Mouse (Mus musculus) limb, embryonic 10.5 days (tissue): Measurements from ENCODE around the gene Gpr183. TPM values are rescaled to one million over a fixed set of nuclear protein-coding genes. Genes with fewer than 3 reads are reported as not detected.
A peak's percentile ranks its signal among the peaks of the same experiment; 100 is the strongest.

Experiments used
- DNase-seq: peaks from one replicate; pipeline ENCODE4 v3.0.0-alpha.2; 2017; ENCODE audit warnings: low spot score
- H3K27ac ChIP-seq: fragments of 300-500 bp; sonication (generic); 2 replicates; pipeline ENCODE4 v1.5.1; 2016; ENCODE audit warnings: mild to moderate bottlenecking
- H3K27me3 ChIP-seq: fragments of 300-500 bp; sonication (generic); 2 replicates; pipeline ENCODE4 v1.6.1; 2016; ENCODE audit warnings: low read depth, mild to moderate bottlenecking; ENCODE audit not compliant: poor library complexity, severe bottlenecking
- H3K36me3 ChIP-seq: fragments of 300-500 bp; sonication (generic); 2 replicates; pipeline ENCODE4 v1.6.1; 2016; ENCODE audit warnings: mild to moderate bottlenecking, moderate library complexity
- H3K4me1 ChIP-seq: fragments of 300-500 bp; sonication (generic); 2 replicates; pipeline ENCODE4 v1.6.1; 2016
- H3K4me3 ChIP-seq: fragments of 300-500 bp; sonication (generic); 2 replicates; pipeline ENCODE4 v1.5.1; 2016; ENCODE audit warnings: mild to moderate bottlenecking, moderate library complexity
- H3K9me3 ChIP-seq: fragments of 300-500 bp; sonication (generic); replicated peaks from 2 replicates; pipeline ENCODE4 v1.6.1; 2016; ENCODE audit warnings: mild to moderate bottlenecking
- WGBS: fragments of 180-500 bp; shearing (Covaris S2); methylation state at CpG from one replicate; pipeline ENCODE4 v1.1.7; 2016; 5-methylcytosine and 5-hydroxymethylcytosine counted together
- polyA plus RNA-seq: library from polyadenylated mRNA; unstranded; fragments of >200 nt; fragmentation: Nextera tagmentation; extraction: Ambion mirVana; gene quantifications from 2 replicates; pipeline ENCODE4 v1.2.1, GENCODE M21; 2016

Gpr183 gene
- polyA plus RNA-seq, 1 experiment from 2014 or later, result 2.7 TPM

- Histone ChIP-seq H3K27me3 (no peaks in the 10 kb centered on the region), H3K9me3 (no peaks in the 10 kb centered on the region), H3K4me3 (no peak overlapping the region), H3K27ac (no peak overlapping the region), H3K36me3 (peaks cover 22% of the 10 kb centered on the region), H3K4me1 (no peaks in the 10 kb centered on the region)
- DNase-seq, result no peak
- WGBS, result 90% methylated on average over 4 of the region's 4 CpGs
Observed at GRCm38 (mm10) chr14:121932180-121932579, 32.8 kb downstream of the Gpr183 start.

GRCm38 (mm10) chr14:121931594-121931993, 33.4 kb downstream of the Gpr183 start:
- WGBS, result 96% methylated on average over 3 of the region's 3 CpGs
- Histone ChIP-seq H3K36me3 (peaks cover 22% of the 10 kb centered on the region), H3K27me3 (no peaks in the 10 kb centered on the region), H3K4me3 (no peak overlapping the region), H3K4me1 (no peaks in the 10 kb centered on the region), H3K9me3 (no peaks in the 10 kb centered on the region), H3K27ac (no peak overlapping the region)
- no peak for DNase-seq

GRCm38 (mm10) chr14:121930731-121931383, 34.1 kb downstream of the Gpr183 start:
- no peak for DNase-seq
- H3K36me3 ChIP-seq, result peaks cover 20% of the 10 kb centered on the region
- no peaks in the 10 kb centered on the region for H3K4me1 ChIP-seq
- H3K4me3 ChIP-seq, result no peak overlapping the region
- 87% methylated on average over 7 of the region's 7 CpGs for WGBS
- H3K27ac ChIP-seq, result no peak overlapping the region
- H3K27me3 ChIP-seq, result no peaks in the 10 kb centered on the region
- H3K9me3 ChIP-seq, result no peaks in the 10 kb centered on the region

GRCm38 (mm10) chr14:121929243-121929951, 35.6 kb downstream of the Gpr183 start:
- H3K27ac ChIP-seq, result no peak overlapping the region
- peaks cover 11% of the 10 kb centered on the region for H3K36me3 ChIP-seq
- H3K27me3 ChIP-seq, result no peaks in the 10 kb centered on the region
- H3K9me3 ChIP-seq, result no peaks in the 10 kb centered on the region
- DNase-seq, result no peak
- 87% methylated on average over 12 of the region's 12 CpGs for WGBS
- no peaks in the 10 kb centered on the region for H3K4me1 ChIP-seq
- H3K4me3 ChIP-seq, result no peak overlapping the region

- 73% methylated on average over 8 of the region's 8 CpGs for WGBS
- Histone ChIP-seq H3K4me3 (no peak overlapping the region), H3K36me3 (peaks cover 2% of the 10 kb centered on the region; the same call in 1 of the 2 replicates), H3K27me3 (no peaks in the 10 kb centered on the region), H3K9me3 (no peaks in the 10 kb centered on the region), H3K4me1 (no peaks in the 10 kb centered on the region), H3K27ac (no peak overlapping the region)
- DNase-seq, result no peak
Observed at GRCm38 (mm10) chr14:121928375-121929137, 36.4 kb downstream of the Gpr183 start.

- H3K36me3 ChIP-seq, result no peaks in the 10 kb centered on the region
- no peak overlapping the region for H3K27ac ChIP-seq
- no peaks in the 10 kb centered on the region for H3K27me3 ChIP-seq
- no peaks in the 10 kb centered on the region for H3K4me1 ChIP-seq
- WGBS, result 95% methylated on average over 8 of the region's 8 CpGs
- H3K9me3 ChIP-seq, result no peaks in the 10 kb centered on the region
- no peak overlapping the region for H3K4me3 ChIP-seq
- no peak for DNase-seq
Observed at GRCm38 (mm10) chr14:121927451-121927850, 37.5 kb downstream of the Gpr183 start.

GRCm38 (mm10) chr14:121926901-121927300, 38.1 kb downstream of the Gpr183 start:
- 88% methylated on average over 6 of the region's 6 CpGs for WGBS
- no peak for DNase-seq

GRCm38 (mm10) chr14:121924876-121925275, 40.1 kb downstream of the Gpr183 start:
- no peak overlapping the region for H3K27ac ChIP-seq
- WGBS, result 90% methylated on average over 6 of the region's 6 CpGs

More at GRCm38 (mm10) chr14:121926901-121927300, 38.1 kb downstream of the Gpr183 start:
- no peaks in the 10 kb centered on the region for H3K27me3 ChIP-seq
- H3K36me3 ChIP-seq, result no peaks in the 10 kb centered on the region
- no peak overlapping the region for H3K27ac ChIP-seq
- no peaks in the 10 kb centered on the region for H3K4me1 ChIP-seq
- no peak overlapping the region for H3K4me3 ChIP-seq
- H3K9me3 ChIP-seq, result no peaks in the 10 kb centered on the region

GRCm38 (mm10) chr14:121922731-121923130, 42.3 kb downstream of the Gpr183 start:
- Histone ChIP-seq H3K9me3 (no peaks in the 10 kb centered on the region), H3K36me3 (peaks cover 10% of the 10 kb centered on the region), H3K4me1 (no peaks in the 10 kb centered on the region), H3K27ac (no peak overlapping the region), H3K4me3 (no peak overlapping the region), H3K27me3 (no peaks in the 10 kb centered on the region)
- DNase-seq, result peak; percentile 4
- 92% methylated on average over 4 of the region's 4 CpGs for WGBS

More at GRCm38 (mm10) chr14:121924876-121925275, 40.1 kb downstream of the Gpr183 start:
- H3K4me1 ChIP-seq, result no peaks in the 10 kb centered on the region
- no peaks in the 10 kb centered on the region for H3K27me3 ChIP-seq
- DNase-seq, result peak; percentile 24
- peaks cover 9% of the 10 kb centered on the region for H3K36me3 ChIP-seq
- H3K9me3 ChIP-seq, result no peaks in the 10 kb centered on the region
- H3K4me3 ChIP-seq, result no peak overlapping the region

- Histone ChIP-seq H3K4me3 (no peak overlapping the region), H3K27me3 (no peaks in the 10 kb centered on the region), H3K27ac (no peak overlapping the region), H3K4me1 (no peaks in the 10 kb centered on the region), H3K9me3 (no peaks in the 10 kb centered on the region), H3K36me3 (peaks cover 17% of the 10 kb centered on the region)
- WGBS, result 95% methylated on average over 4 of the region's 4 CpGs
- DNase-seq, result peak; percentile 27
Observed at GRCm38 (mm10) chr14:121922016-121922415, 43.0 kb downstream of the Gpr183 start.

GRCm38 (mm10) chr14:121920511-121921124, 44.4 kb downstream of the Gpr183 start:
- Histone ChIP-seq H3K4me3 (no peak overlapping the region), H3K27ac (no peak overlapping the region), H3K27me3 (no peaks in the 10 kb centered on the region), H3K36me3 (peaks cover 28% of the 10 kb centered on the region), H3K9me3 (no peaks in the 10 kb centered on the region), H3K4me1 (no peaks in the 10 kb centered on the region)
- DNase-seq, result no peak
- 89% methylated on average over 12 of the region's 12 CpGs for WGBS

GRCm38 (mm10) chr14:121919752-121920151, 45.2 kb downstream of the Gpr183 start:
- DNase-seq, result no peak
- no peak overlapping the region for H3K27ac ChIP-seq
- no peak overlapping the region for H3K4me3 ChIP-seq
- no peaks in the 10 kb centered on the region for H3K9me3 ChIP-seq
- WGBS, result 38% methylated on average over 3 of the region's 3 CpGs
- peaks cover 28% of the 10 kb centered on the region for H3K36me3 ChIP-seq
- no peaks in the 10 kb centered on the region for H3K27me3 ChIP-seq
- H3K4me1 ChIP-seq, result no peaks in the 10 kb centered on the region
